Mouse (Mus musculus) T-helper 1 cell (primary cell): Measurements from ENCODE around the gene Acsl1.

Experiments used
- in situ Hi-C: fragments of 300-600 bp; cut with MboI, MseI; formaldehyde crosslinking; loops from one replicate; pipeline ENCODE4 v1.15.1; 2025; ENCODE audit warnings: high pct_unique_total_duplicates

Acsl1 gene

DNA sequence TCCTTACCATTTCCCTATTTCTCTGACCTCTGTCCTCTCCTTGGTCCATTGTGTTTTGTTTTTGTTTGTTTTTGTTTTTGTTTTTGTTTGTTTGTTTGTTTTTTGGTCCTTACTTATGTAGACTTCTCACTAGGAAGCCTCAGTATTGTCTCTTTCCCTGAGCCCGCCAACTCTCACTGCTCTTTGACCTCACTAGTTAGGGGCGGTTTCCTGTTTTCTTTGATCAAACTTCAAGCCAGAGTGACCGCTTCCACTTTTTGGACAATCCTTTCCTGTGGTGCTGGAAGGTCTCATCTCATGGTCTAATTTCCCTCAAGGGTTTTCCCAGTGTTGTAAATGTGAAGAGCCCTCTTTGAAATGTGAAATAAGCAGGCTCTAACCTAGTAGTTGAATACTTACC, 33.4 kb downstream of the Acsl1 start:
- in situ Hi-C loops = no loop called here

- in situ Hi-C loops = no loop called here
Observed at GRCm38 (mm10) chr8:46508488-46509395, 37.9 kb downstream of the Acsl1 start.

GRCm38 (mm10) chr8:46509474-46509873, 38.6 kb downstream of the Acsl1 start:
- in situ Hi-C loops = no loop called here

DNA sequence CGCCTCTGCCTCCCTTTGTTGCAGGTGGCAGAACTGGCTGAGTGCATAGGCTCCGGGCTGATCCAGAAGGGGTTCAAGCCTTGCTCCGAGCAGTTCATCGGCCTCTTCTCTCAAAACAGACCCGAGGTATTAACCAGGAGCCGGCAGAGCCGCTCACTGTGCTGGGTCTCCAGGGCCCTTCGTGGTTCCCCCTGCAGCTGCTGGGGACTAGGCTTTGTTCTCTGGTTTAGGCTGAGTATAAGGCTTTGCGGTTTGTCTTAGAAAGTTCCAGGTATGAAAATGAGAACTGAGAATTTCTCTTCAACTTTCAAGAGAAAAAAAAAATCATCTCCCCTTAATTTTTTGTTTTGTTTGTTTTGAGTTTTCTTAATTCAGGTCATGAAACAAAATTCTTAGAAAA, 40.5 kb downstream of the Acsl1 start:
- in situ Hi-C loops = no loop called here

- in situ Hi-C loops = no loop called here
Observed at GRCm38 (mm10) chr8:46512538-46512937, 41.7 kb downstream of the Acsl1 start.

GRCm38 (mm10) chr8:46514027-46514426, 43.2 kb downstream of the Acsl1 start:
- in situ Hi-C loops = no loop called here

DNA sequence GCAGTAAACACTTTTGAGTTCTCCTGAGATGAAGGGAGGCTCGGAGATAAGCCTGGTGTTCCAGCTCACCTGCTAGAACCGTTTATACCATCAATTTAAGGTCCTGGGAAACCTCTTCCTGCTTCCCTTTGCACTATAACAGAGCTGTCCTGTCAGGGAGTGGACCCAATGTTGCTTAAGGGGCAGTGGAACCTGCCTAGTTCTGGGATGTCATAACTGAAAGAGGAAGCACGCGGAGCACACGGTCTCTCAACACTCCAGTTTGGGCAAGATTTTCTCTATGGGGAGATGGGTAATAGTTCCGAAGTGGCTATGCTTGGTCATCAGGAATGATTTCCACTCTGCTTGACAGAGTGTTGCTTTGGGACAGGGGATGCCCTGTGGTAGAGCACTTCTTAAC, 49.8 kb downstream of the Acsl1 start:
- in situ Hi-C loops = no loop called here

GRCm38 (mm10) chr8:46526098-46526497, 55.3 kb downstream of the Acsl1 start:
- in situ Hi-C loops = loop anchor here (25.0 kb wide), 1 partner anchor 986 kb away; no protein-coding TSS in a partner anchor

- in situ Hi-C loops = loop anchor here (25.0 kb wide), 1 partner anchor 985 kb away; no protein-coding TSS in a partner anchor
Observed at GRCm38 (mm10) chr8:46526821-46527220, 56.0 kb downstream of the Acsl1 start.

GRCm38 (mm10) chr8:46529508-46529907, 58.7 kb downstream of the Acsl1 start:
- in situ Hi-C loops = loop anchor here (25.0 kb wide), 1 partner anchor 983 kb away; no protein-coding TSS in a partner anchor

DNA sequence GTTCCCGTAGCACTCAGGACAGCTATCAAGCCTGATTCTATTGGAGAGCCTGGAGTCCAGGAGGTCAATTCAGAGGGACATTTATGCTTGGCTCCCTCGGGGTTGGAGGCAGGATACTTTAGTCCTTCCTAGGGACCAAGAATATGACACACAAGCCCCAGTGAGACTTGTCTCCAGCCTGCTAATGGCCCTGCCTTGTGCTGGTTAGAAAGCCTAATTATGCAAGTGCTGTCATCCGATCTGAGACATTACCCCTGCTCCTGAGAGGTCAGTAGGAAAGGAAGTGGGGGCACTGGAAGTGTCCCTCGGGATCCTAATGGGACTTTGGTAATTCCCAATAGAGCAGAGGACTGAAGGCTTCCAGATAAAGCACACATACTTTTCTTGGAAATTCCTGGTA, 59.7 kb downstream of the Acsl1 start:
- in situ Hi-C loops = loop anchor here (25.0 kb wide), 1 partner anchor 982 kb away; no protein-coding TSS in a partner anchor

DNA sequence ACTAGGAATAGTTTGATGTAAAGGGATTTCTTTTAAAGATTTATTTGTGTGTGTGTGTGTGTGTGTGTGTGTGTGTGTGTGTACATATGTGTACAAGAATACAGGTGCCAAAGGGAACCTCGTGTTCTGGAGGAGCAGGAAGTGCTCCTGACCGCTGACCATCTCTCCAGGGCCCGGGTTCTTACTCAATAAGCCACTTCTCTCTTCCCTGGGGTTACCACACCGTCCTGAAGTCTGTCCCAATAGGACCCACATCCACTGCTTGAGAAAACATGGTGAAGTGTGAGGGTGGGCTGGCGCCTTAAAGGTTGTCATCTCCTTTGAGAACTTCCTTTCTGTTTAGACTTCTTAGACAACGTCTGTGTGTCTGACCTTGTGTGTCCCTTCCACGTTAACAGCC, 63.1 kb downstream of the Acsl1 start:
- in situ Hi-C loops = loop anchor here (25.0 kb wide), 1 partner anchor 978 kb away; no protein-coding TSS in a partner anchor

- in situ Hi-C loops = loop anchor here (10.0 to 25.0 kb wide), 2 partner anchors 295 to 973 kb away; no protein-coding TSS in a partner anchor
Observed at GRCm38 (mm10) chr8:46539701-46540100, 68.9 kb downstream of the Acsl1 start.

DNA sequence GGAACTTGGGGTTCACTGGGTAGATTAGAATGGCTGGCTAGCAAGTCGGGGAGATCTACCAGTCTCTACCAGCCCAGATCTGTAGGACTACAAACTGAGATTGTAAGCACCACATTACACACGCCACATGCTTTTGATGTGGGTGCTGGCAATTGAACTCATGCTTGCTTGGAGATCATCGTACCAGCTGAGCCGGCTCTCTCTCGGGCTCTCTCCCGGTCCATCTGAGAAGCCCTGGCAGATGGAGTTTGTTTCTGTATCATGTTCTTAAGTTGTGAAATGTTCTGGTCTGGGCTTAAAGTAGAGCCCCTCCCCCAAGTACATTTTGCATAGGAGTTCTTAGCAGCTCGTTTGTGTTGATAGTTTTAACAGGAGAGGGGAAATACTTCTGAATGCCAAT, 72.4 kb downstream of the Acsl1 start:
- in situ Hi-C loops = loop anchor here (10.0 to 25.0 kb wide), 2 partner anchors 298 to 969 kb away; no protein-coding TSS in a partner anchor

- in situ Hi-C loops = loop anchor here (10.0 to 25.0 kb wide), 2 partner anchors 299 to 969 kb away; no protein-coding TSS in a partner anchor
Observed at GRCm38 (mm10) chr8:46543662-46544061, 72.8 kb downstream of the Acsl1 start.

GRCm38 (mm10) chr8:46545854-46546253, 75.0 kb downstream of the Acsl1 start:
- in situ Hi-C loops = loop anchor here (5.0 to 25.0 kb wide), 3 partner anchors 234 to 966 kb away; no protein-coding TSS in a partner anchor

GRCm38 (mm10) chr8:46546431-46547176, 75.8 kb downstream of the Acsl1 start:
- in situ Hi-C loops = loop anchor here (5.0 to 25.0 kb wide), 3 partner anchors 234 to 966 kb away; no protein-coding TSS in a partner anchor

- in situ Hi-C loops = loop anchor here (5.0 to 25.0 kb wide), 3 partner anchors 235 to 965 kb away; no protein-coding TSS in a partner anchor
Observed at GRCm38 (mm10) chr8:46547245-46547644, 76.4 kb downstream of the Acsl1 start.

DNA sequence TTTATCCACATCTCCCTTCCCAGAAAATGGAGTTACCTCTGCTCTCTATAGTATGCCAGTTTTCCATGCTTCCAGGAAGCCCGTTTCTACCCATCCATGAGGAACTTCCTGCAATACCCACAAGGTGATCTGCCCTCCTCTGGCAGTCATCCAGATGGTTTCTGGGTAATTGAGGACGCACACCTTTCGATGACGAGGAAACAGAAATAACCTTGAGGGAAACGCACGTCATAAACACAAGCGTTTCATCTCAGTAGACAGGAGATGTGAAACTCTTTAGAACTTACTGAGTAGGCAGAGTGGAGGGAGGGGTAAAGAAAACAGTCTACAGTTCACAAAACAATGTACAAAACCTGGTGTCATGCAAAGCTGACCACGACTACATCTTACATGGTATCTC, 79.2 kb downstream of the Acsl1 start:
- in situ Hi-C loops = no loop called here

- in situ Hi-C loops = no loop called here
Observed at GRCm38 (mm10) chr8:46551029-46551428, 80.2 kb downstream of the Acsl1 start.

DNA sequence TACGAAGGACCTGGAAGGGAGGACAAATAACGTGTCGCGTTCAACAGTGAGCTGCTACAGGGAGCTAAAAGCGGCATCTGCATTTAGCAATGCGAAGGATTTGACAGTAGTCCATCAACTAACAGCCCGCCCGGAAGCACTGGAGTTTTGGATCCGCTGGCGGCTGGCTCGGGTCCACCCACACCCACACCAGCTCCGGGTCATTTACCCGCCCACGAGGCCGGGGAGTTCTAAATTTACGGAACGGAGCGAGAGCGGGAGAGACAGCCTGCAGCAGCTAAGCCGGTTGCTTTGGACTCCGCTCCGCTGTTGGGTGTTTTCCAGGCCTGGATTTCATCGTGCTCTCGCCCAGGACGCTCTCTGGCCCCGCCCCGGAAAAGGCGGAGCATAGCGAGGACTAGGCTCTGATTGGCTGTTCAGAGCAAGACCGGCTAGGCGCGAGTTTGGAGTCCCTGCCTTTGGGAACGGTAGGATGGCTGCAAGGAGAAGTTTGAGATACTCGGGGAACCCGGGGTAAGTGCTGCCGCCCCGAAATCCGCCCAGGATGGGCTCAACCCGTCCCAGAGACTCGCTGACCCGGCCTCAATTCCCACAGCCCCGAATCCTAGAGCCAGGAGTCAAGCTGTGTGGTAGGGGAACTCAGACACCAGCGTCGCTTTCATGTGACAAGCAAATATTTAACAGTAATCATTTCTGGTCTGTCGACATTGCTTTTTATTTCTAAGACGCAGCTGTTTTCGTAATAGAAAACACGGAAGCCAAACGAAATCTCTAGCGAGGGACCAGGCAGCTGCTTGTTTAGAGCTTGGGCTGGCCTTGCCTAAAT, 81.0 kb downstream of the Acsl1 start, which contains the start of gene Cenpu:
Gene Cenpu, plus strand, starts transcription at position 414 of the 826 bp plus-strand sequence.
- in situ Hi-C loops = no loop called here
